Mouse (Mus musculus): ENCODE results near the gene Foxr2. TPM values are rescaled to one million over a fixed set of nuclear protein-coding genes. Genes with fewer than 3 reads are reported as not detected.

The Foxr2 gene
- not detected in 2 replicates for polyA plus RNA-seq (2014; fragmentation: Nextera tagmentation; extraction: Ambion mirVana)

DNA sequence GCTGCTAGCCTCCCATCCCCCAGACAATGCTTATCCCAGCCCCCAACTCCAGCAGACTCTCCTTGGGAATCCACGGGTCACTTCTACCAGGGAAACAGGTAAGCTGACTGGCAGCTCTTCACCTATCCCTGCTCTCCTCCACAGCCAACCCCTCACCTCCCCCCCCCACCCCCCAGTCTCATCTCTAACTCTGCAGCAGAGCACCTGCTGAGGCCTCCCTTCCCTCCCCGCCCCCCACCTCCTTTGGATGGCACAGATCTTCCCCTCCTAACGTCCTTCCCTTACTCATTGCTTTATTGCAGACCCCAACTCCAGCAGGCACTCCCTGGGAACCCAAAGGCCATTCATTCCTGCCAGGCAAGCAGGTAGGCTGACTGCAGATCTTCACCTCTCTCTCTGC, at the start of gene Foxr2:
Foxr2 (plus strand) TSS at position 301 of the 400 bp plus-strand sequence.
- Histone ChIP-seq H3K4me3 (ENCODE audit: low read depth, low read length) (no peak within 1 kb of the TSS), H3K9ac (ENCODE audit: low read depth, low read length) (no peak within 1 kb of the TSS), H3K4me1 (ENCODE audit: control insufficient read depth, insufficient read depth, low read length) (no peaks in the 10 kb centered on the region), H3K4me2 (no peak within 1 kb of the TSS), H3K27ac (ENCODE audit: low read depth, low read length) (no peak within 1 kb of the TSS), H3K9me3 (replicated peaks; ENCODE audit: control insufficient read depth, low read length) (no peaks in the 10 kb centered on the region), H3K27me3 (ENCODE audit: control insufficient read depth, insufficient read depth, low read length) (no peaks in the 10 kb centered on the region), H3K36me3 (ENCODE audit: control insufficient read depth, insufficient read depth, low read length) (no peaks in the 10 kb centered on the region)
- 10% methylated on average over 3 of the region's 3 CpGs for WGBS (ENCODE audit: insufficient replicate concordance)
- ATAC-seq (replicated peaks; ENCODE audit: insufficient number of reproducible peaks, low FRiP score, low TSS enrichment): no peak

DNA sequence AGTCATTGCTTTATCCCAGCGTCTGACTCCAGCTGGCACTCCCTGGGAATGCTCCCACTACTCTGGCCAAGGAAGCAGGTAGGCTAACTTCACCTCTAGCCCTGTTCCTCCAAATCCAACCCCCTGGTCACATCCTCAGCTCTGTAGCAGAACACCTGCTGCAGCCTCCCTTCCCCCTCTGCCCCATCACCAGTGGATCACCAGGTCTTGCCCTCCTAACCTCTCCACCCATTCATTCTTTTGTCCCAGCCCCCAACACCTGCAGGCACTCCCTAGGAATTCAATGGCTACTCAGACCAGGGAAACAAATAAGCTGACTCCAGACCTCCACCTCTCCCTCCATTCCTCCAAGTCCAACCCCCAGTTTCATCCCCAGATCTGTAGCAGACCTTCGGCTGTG, 427 bp downstream of the Foxr2 start:
- Histone ChIP-seq H3K27me3 (ENCODE audit: control insufficient read depth, insufficient read depth, low read length) (no peaks in the 10 kb centered on the region), H3K4me1 (ENCODE audit: control insufficient read depth, insufficient read depth, low read length) (no peaks in the 10 kb centered on the region), H3K4me2 (no peak overlapping the region), H3K36me3 (ENCODE audit: control insufficient read depth, insufficient read depth, low read length) (no peaks in the 10 kb centered on the region), H3K9me3 (replicated peaks; ENCODE audit: control insufficient read depth, low read length) (no peaks in the 10 kb centered on the region), H3K9ac (ENCODE audit: low read depth, low read length) (no peak overlapping the region), H3K27ac (ENCODE audit: low read depth, low read length) (no peak overlapping the region), H3K4me3 (ENCODE audit: low read depth, low read length) (no peak overlapping the region)
- WGBS (ENCODE audit: insufficient replicate concordance): 34% methylated on average over 2 of the region's 2 CpGs
- ATAC-seq (replicated peaks; ENCODE audit: insufficient number of reproducible peaks, low FRiP score, low TSS enrichment): no peak

GRCm38 (mm10) chrX:153139734-153140515, 21.3 kb downstream of the Foxr2 start, which contains the start of gene Rragb:
Rragb (plus strand) TSS chrX:153139981.
- H3K4me2 ChIP-seq: peak within 1 kb of the TSS; percentile 55
- WGBS (ENCODE audit: insufficient replicate concordance): 14% methylated on average over 47 of the region's 47 CpGs
- H3K9me3 ChIP-seq (replicated peaks; ENCODE audit: control insufficient read depth, low read length): no peaks in the 10 kb centered on the region
- H3K36me3 ChIP-seq (ENCODE audit: control insufficient read depth, insufficient read depth, low read length): no peaks in the 10 kb centered on the region
- peak within 1 kb of the TSS; percentile 43 for H3K4me3 ChIP-seq (ENCODE audit: low read depth, low read length)
- H3K27ac ChIP-seq (ENCODE audit: low read depth, low read length): no peak within 1 kb of the TSS
- peak; percentile 92 for ATAC-seq (replicated peaks; ENCODE audit: insufficient number of reproducible peaks, low FRiP score, low TSS enrichment)
- H3K9ac ChIP-seq (ENCODE audit: low read depth, low read length): no peak within 1 kb of the TSS; the same call in 1 of the 2 replicates
- H3K4me1 ChIP-seq (ENCODE audit: control insufficient read depth, insufficient read depth, low read length): no peaks in the 10 kb centered on the region
- no peaks in the 10 kb centered on the region for H3K27me3 ChIP-seq (ENCODE audit: control insufficient read depth, insufficient read depth, low read length)

GRCm38 (mm10) chrX:153142656-153143055, 24.1 kb downstream of the Foxr2 start:
- no peaks in the 10 kb centered on the region for H3K4me1 ChIP-seq (ENCODE audit: control insufficient read depth, insufficient read depth, low read length)
- WGBS (ENCODE audit: insufficient replicate concordance): 66% methylated on average over 3 of the region's 3 CpGs
- H3K4me3 ChIP-seq (ENCODE audit: low read depth, low read length): no peak overlapping the region
- H3K36me3 ChIP-seq (ENCODE audit: control insufficient read depth, insufficient read depth, low read length): no peaks in the 10 kb centered on the region
- no peak for ATAC-seq (replicated peaks; ENCODE audit: insufficient number of reproducible peaks, low FRiP score, low TSS enrichment)
- H3K4me2 ChIP-seq: no peak overlapping the region
- no peak overlapping the region for H3K9ac ChIP-seq (ENCODE audit: low read depth, low read length)
- no peaks in the 10 kb centered on the region for H3K9me3 ChIP-seq (replicated peaks; ENCODE audit: control insufficient read depth, low read length)
- no peaks in the 10 kb centered on the region for H3K27me3 ChIP-seq (ENCODE audit: control insufficient read depth, insufficient read depth, low read length)
- H3K27ac ChIP-seq (ENCODE audit: low read depth, low read length): no peak overlapping the region

GRCm38 (mm10) chrX:153151766-153152165, 33.2 kb downstream of the Foxr2 start:
- no peak overlapping the region for H3K4me3 ChIP-seq (ENCODE audit: low read depth, low read length)
- no peaks in the 10 kb centered on the region for H3K4me1 ChIP-seq (ENCODE audit: control insufficient read depth, insufficient read depth, low read length)
- 26% methylated on average over 1 of the region's 1 CpGs for WGBS (ENCODE audit: insufficient replicate concordance)
- H3K9ac ChIP-seq (ENCODE audit: low read depth, low read length): no peak overlapping the region
- no peak overlapping the region for H3K27ac ChIP-seq (ENCODE audit: low read depth, low read length)
- H3K36me3 ChIP-seq (ENCODE audit: control insufficient read depth, insufficient read depth, low read length): no peaks in the 10 kb centered on the region
- no peak overlapping the region for H3K4me2 ChIP-seq
- no peaks in the 10 kb centered on the region for H3K9me3 ChIP-seq (replicated peaks; ENCODE audit: control insufficient read depth, low read length)
- no peaks in the 10 kb centered on the region for H3K27me3 ChIP-seq (ENCODE audit: control insufficient read depth, insufficient read depth, low read length)
- no peak for ATAC-seq (replicated peaks; ENCODE audit: insufficient number of reproducible peaks, low FRiP score, low TSS enrichment)

GRCm38 (mm10) chrX:153155322-153155721, 36.7 kb downstream of the Foxr2 start:
- no peak for ATAC-seq (replicated peaks; ENCODE audit: insufficient number of reproducible peaks, low FRiP score, low TSS enrichment)
- H3K36me3 ChIP-seq (ENCODE audit: control insufficient read depth, insufficient read depth, low read length): no peaks in the 10 kb centered on the region
- H3K27me3 ChIP-seq (ENCODE audit: control insufficient read depth, insufficient read depth, low read length): no peaks in the 10 kb centered on the region
- WGBS (ENCODE audit: insufficient replicate concordance): 44% methylated on average over 3 of the region's 3 CpGs
- H3K27ac ChIP-seq (ENCODE audit: low read depth, low read length): no peak overlapping the region
- H3K4me1 ChIP-seq (ENCODE audit: control insufficient read depth, insufficient read depth, low read length): no peaks in the 10 kb centered on the region
- H3K9me3 ChIP-seq (replicated peaks; ENCODE audit: control insufficient read depth, low read length): no peaks in the 10 kb centered on the region
- H3K4me3 ChIP-seq (ENCODE audit: low read depth, low read length): no peak overlapping the region
- H3K4me2 ChIP-seq: no peak overlapping the region
- no peak overlapping the region for H3K9ac ChIP-seq (ENCODE audit: low read depth, low read length)

DNA sequence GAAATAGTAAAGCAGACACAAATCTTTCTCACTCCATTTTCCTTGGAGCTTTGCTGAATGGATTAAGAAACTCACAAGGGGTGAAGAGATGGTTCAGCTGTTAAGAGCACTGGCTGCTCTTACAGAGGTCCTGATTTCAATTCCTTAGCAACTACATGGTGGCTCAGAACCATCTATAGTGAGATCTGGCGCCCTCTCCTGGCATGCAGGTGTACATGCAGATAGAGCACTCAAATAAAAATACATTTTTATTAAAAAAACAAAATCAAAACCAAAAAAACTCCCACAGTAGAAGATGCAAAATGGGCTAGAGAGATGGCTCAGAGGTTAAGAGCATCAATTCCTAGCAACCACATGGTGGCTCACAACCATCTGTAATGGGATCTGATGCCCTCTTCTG, 56.2 kb downstream of the Foxr2 start:
- Histone ChIP-seq H3K36me3 (ENCODE audit: control insufficient read depth, insufficient read depth, low read length) (no peaks in the 10 kb centered on the region), H3K4me2 (no peak overlapping the region), H3K9me3 (replicated peaks; ENCODE audit: control insufficient read depth, low read length) (no peaks in the 10 kb centered on the region), H3K4me3 (ENCODE audit: low read depth, low read length) (no peak overlapping the region), H3K4me1 (ENCODE audit: control insufficient read depth, insufficient read depth, low read length) (no peaks in the 10 kb centered on the region), H3K27me3 (ENCODE audit: control insufficient read depth, insufficient read depth, low read length) (no peaks in the 10 kb centered on the region), H3K9ac (ENCODE audit: low read depth, low read length) (no peak overlapping the region), H3K27ac (ENCODE audit: low read depth, low read length) (no peak overlapping the region)
- no peak for ATAC-seq (replicated peaks; ENCODE audit: insufficient number of reproducible peaks, low FRiP score, low TSS enrichment)
- 19% methylated on average over 1 of the region's 1 CpGs for WGBS (ENCODE audit: insufficient replicate concordance)

DNA sequence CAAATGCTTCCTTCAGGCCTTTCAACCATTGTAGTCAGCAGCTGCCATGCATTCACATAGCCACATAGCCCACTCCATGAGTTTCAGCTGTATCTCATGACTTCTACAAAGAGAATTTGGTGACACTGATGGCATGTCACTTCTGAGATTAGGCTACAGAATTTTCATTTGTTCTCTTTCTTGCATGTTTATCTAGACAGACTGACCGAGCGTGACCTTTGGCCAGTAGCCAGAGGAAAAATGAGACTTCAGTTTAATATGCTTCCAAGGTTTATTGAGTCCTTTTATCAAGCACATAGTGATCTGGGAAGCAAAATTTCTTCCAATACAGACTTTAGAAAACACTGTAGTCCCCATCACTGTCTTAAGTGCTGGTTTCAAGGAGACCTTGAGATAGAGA, 63.6 kb downstream of the Foxr2 start:
- 59% methylated on average over 2 of the region's 2 CpGs for WGBS (ENCODE audit: insufficient replicate concordance)

More for the DNA sequence above, 63.6 kb downstream of the Foxr2 start:
- no peak overlapping the region for H3K4me3 ChIP-seq (ENCODE audit: low read depth, low read length)
- H3K4me1 ChIP-seq (ENCODE audit: control insufficient read depth, insufficient read depth, low read length): no peaks in the 10 kb centered on the region
- no peaks in the 10 kb centered on the region for H3K27me3 ChIP-seq (ENCODE audit: control insufficient read depth, insufficient read depth, low read length)
- no peaks in the 10 kb centered on the region for H3K36me3 ChIP-seq (ENCODE audit: control insufficient read depth, insufficient read depth, low read length)
- no peak overlapping the region for H3K9ac ChIP-seq (ENCODE audit: low read depth, low read length)
- H3K27ac ChIP-seq (ENCODE audit: low read depth, low read length): no peak overlapping the region
- H3K4me2 ChIP-seq: no peak overlapping the region
- ATAC-seq (replicated peaks; ENCODE audit: insufficient number of reproducible peaks, low FRiP score, low TSS enrichment): no peak
- no peaks in the 10 kb centered on the region for H3K9me3 ChIP-seq (replicated peaks; ENCODE audit: control insufficient read depth, low read length)

Data from heart, embryonic 11.5 days (tissue).